Mouse (Mus musculus): ENCODE measurements around the gene Osbpl10. TPM values are rescaled to one million over a fixed set of nuclear protein-coding genes. Genes with fewer than 3 reads are reported as not detected.
"Not testable (repeated sequence)": the region's sequence is repeated elsewhere in the genome, so short reads cannot be mapped to it uniquely, and the experiment has no call there.

Osbpl10 gene
- polyA plus RNA-seq, 3 experiments from 2014 or later: not detected

- ATAC-seq: no peak
Observed at GRCm38 (mm10) chr9:114985741-114986140, 7.4 kb downstream of the Osbpl10 start.

GRCm38 (mm10) chr9:114986361-114986760 lies 8.0 kb downstream of the Osbpl10 start:
- ATAC-seq: no peak

GRCm38 (mm10) chr9:114988029-114988428 lies 9.7 kb downstream of the Osbpl10 start:
- no peak for ATAC-seq

GRCm38 (mm10) chr9:114988610-114989327 lies 10.4 kb downstream of the Osbpl10 start:
- ATAC-seq: no peak

GRCm38 (mm10) chr9:114990421-114990820 lies 12.1 kb downstream of the Osbpl10 start:
- ATAC-seq: no peak

GRCm38 (mm10) chr9:114992528-114992927 lies 14.2 kb downstream of the Osbpl10 start:
- ATAC-seq: no peak

- no peak for ATAC-seq
Observed at GRCm38 (mm10) chr9:114995250-114995649, 16.9 kb downstream of the Osbpl10 start.

- no peak for ATAC-seq
Observed at GRCm38 (mm10) chr9:114995716-114996115, 17.3 kb downstream of the Osbpl10 start.

GRCm38 (mm10) chr9:114996489-114996888 lies 18.1 kb downstream of the Osbpl10 start:
- no peak for ATAC-seq

GRCm38 (mm10) chr9:114999010-114999770 lies 20.8 kb downstream of the Osbpl10 start:
- no peak for ATAC-seq

GRCm38 (mm10) chr9:114999771-115000146 lies 21.4 kb downstream of the Osbpl10 start:
- no peak for ATAC-seq

GRCm38 (mm10) chr9:115005446-115005845 lies 27.1 kb downstream of the Osbpl10 start:
- ATAC-seq: no peak

- no peak for ATAC-seq
Observed at GRCm38 (mm10) chr9:115007776-115008175, 29.4 kb downstream of the Osbpl10 start.

GRCm38 (mm10) chr9:115008194-115008593 lies 29.8 kb downstream of the Osbpl10 start:
- no peak for ATAC-seq

- ATAC-seq: no peak
Observed at GRCm38 (mm10) chr9:115012367-115012766, 34.0 kb downstream of the Osbpl10 start.

GRCm38 (mm10) chr9:115020141-115020540 lies 41.8 kb downstream of the Osbpl10 start:
- ATAC-seq: no peak

GRCm38 (mm10) chr9:115021419-115021818 lies 43.0 kb downstream of the Osbpl10 start:
- no peak for ATAC-seq

GRCm38 (mm10) chr9:115023137-115023536 lies 44.8 kb downstream of the Osbpl10 start:
- no peak for ATAC-seq

- ATAC-seq: no peak
Observed at GRCm38 (mm10) chr9:115023708-115024383, 45.5 kb downstream of the Osbpl10 start.

- no peak for ATAC-seq
Observed at GRCm38 (mm10) chr9:115029307-115029706, 50.9 kb downstream of the Osbpl10 start.

GRCm38 (mm10) chr9:115030581-115030980 lies 52.2 kb downstream of the Osbpl10 start:
- no peak for ATAC-seq

- ATAC-seq: not testable (repeated sequence)
Observed at GRCm38 (mm10) chr9:115031046-115031445, 52.7 kb downstream of the Osbpl10 start.

GRCm38 (mm10) chr9:115032786-115033185 lies 54.4 kb downstream of the Osbpl10 start:
- ATAC-seq: no peak

Measured in inflammation-experienced regulatory T-cells, adult 6 months (primary cell).